Mouse (Mus musculus) forebrain, embryonic 14.5 days (tissue): Measurements from ENCODE around the gene Rtbdn. TPM values are rescaled to one million over a fixed set of nuclear protein-coding genes. Genes with fewer than 3 reads are reported as not detected.
A peak's percentile ranks its signal among the peaks of the same experiment; 100 is the strongest.

Experiments used
- ATAC-seq: fragments of 200-750 bp; cut with Nextera tagmentation; 2 replicates; pipeline ENCODE4 v1.8.0; 2017; ENCODE audit warnings: mild to moderate bottlenecking, moderate library complexity
- DNase-seq: peaks from one replicate; pipeline ENCODE4 v3.0.0-alpha.2; 2015; ENCODE audit warnings: low spot score
- H3K27ac ChIP-seq: fragments of 300-500 bp; sonication (generic); 2 replicates; pipeline ENCODE4 v1.5.1; 2014; ENCODE audit warnings: low read depth, mild to moderate bottlenecking, control low read depth, low read length, moderate library complexity
- H3K27me3 ChIP-seq: fragments of 300-500 bp; sonication (generic); replicated peaks from 2 replicates; pipeline ENCODE4 v1.6.1; 2014; ENCODE audit warnings: low read length, control low read depth, mixed read lengths; ENCODE audit not compliant: control insufficient read depth, insufficient read depth
- H3K36me3 ChIP-seq: fragments of 300-500 bp; sonication (generic); 2 replicates; pipeline ENCODE4 v1.6.1; 2014; ENCODE audit warnings: low read length, control low read depth; ENCODE audit not compliant: control insufficient read depth, insufficient read depth
- H3K4me1 ChIP-seq: fragments of 300-500 bp; sonication (generic); 2 replicates; pipeline ENCODE4 v1.6.1; 2014; ENCODE audit warnings: antibody characterized with exemption, low read length, control low read depth; ENCODE audit not compliant: control insufficient read depth, insufficient read depth
- H3K4me2 ChIP-seq: fragments of 300-500 bp; sonication (generic); 2 replicates; pipeline ENCODE4 v1.6.1; 2014; ENCODE audit warnings: mild to moderate bottlenecking, control low read depth, low read length
- H3K4me3 ChIP-seq: fragments of 300-500 bp; sonication (generic); 2 replicates; pipeline ENCODE4 v1.5.1; 2014; ENCODE audit warnings: low read depth, low read length, control low read depth
- H3K9ac ChIP-seq: fragments of 300-500 bp; sonication (generic); 2 replicates; pipeline ENCODE4 v1.6.1; 2014; ENCODE audit warnings: mild to moderate bottlenecking, low read length, control low read depth, moderate library complexity
- H3K9me3 ChIP-seq: fragments of 300-500 bp; sonication (generic); replicated peaks from 2 replicates; pipeline ENCODE4 v1.6.1; 2016; ENCODE audit warnings: low read length, control low read depth, mixed read lengths; ENCODE audit not compliant: control insufficient read depth
- whole genome bisulfite sequencing: fragments of 180-500 bp; shearing (Covaris S2); extraction: QIAGEN DNeasy Blood & Tissue Kit; methylation state at CpG from one replicate; pipeline ENCODE4 v1.1.7; 2014; 5-methylcytosine and 5-hydroxymethylcytosine counted together
- polyA plus RNA-seq: library from polyadenylated mRNA; unstranded; fragments of >200 nt; fragmentation: Nextera tagmentation; extraction: Ambion mirVana; gene quantifications from 2 replicates; pipeline ENCODE4 v1.2.1, GENCODE M21; 2014

Gene Rtbdn
- polyA plus RNA-seq, 1 experiment from 2014 or later: 0.47 TPM

GRCm38 (mm10) chr8:84930582-84930981, 16.2 kb upstream of the Rtbdn start:
- DNase-seq (no peak), ATAC-seq (no peak)
- H3K9me3 ChIP-seq: no peaks in the 10 kb centered on the region
- no peak overlapping the region for H3K9ac ChIP-seq
- H3K36me3 ChIP-seq: peaks cover 36% of the 10 kb centered on the region
- no peaks in the 10 kb centered on the region for H3K27me3 ChIP-seq
- H3K4me3 ChIP-seq: no peak overlapping the region
- 93% methylated on average over 13 of the region's 13 CpGs for WGBS
- peaks cover 24% of the 10 kb centered on the region for H3K4me1 ChIP-seq
- H3K27ac ChIP-seq: no peak overlapping the region
- H3K4me2 ChIP-seq: no peak overlapping the region

- ATAC-seq (no peak), DNase-seq (no peak)
- Histone ChIP-seq H3K27me3 (no peaks in the 10 kb centered on the region), H3K36me3 (peaks cover 17% of the 10 kb centered on the region), H3K4me1 (peaks cover 32% of the 10 kb centered on the region), H3K9me3 (no peaks in the 10 kb centered on the region), H3K4me3 (peak overlapping the region; percentile 83; the same call in 1 of the 2 replicates), H3K27ac (no peak overlapping the region), H3K4me2 (peak overlapping the region; percentile 80), H3K9ac (0 out of 2 replicates have a peak overlapping the region, but pooled peaks have one; percentile 17)
- WGBS: 84% methylated on average over 16 of the region's 16 CpGs
Observed at GRCm38 (mm10) chr8:84933767-84934559, 12.8 kb upstream of the Rtbdn start.

- no peaks in the 10 kb centered on the region for H3K27me3 ChIP-seq
Observed at GRCm38 (mm10) chr8:84934860-84935259, 11.9 kb upstream of the Rtbdn start.

GRCm38 (mm10) chr8:84935489-84935888, 11.3 kb upstream of the Rtbdn start:
- no peaks in the 10 kb centered on the region for H3K27me3 ChIP-seq
- H3K9me3 ChIP-seq: no peaks in the 10 kb centered on the region
- H3K4me1 ChIP-seq: peaks cover 28% of the 10 kb centered on the region
- H3K4me3 ChIP-seq: peak overlapping the region; percentile 83
- peak overlapping the region; percentile 93; the same call in 1 of the 2 replicates for H3K9ac ChIP-seq
- H3K36me3 ChIP-seq: peaks cover 13% of the 10 kb centered on the region
- peak overlapping the region; percentile 89; the same call in 1 of the 2 replicates for H3K27ac ChIP-seq
- 11% methylated on average over 14 of the region's 14 CpGs for WGBS
- DNase-seq (peak; percentile 16), ATAC-seq (no peak)
- peak overlapping the region; percentile 80 for H3K4me2 ChIP-seq

More at GRCm38 (mm10) chr8:84934860-84935259, 11.9 kb upstream of the Rtbdn start:
- 1% methylated on average over 15 of the region's 15 CpGs for WGBS
- Histone ChIP-seq H3K4me3 (peak overlapping the region; percentile 83), H3K9ac (peak overlapping the region; percentile 93; the same call in 1 of the 2 replicates), H3K4me1 (peaks cover 28% of the 10 kb centered on the region), H3K4me2 (peak overlapping the region; percentile 80), H3K36me3 (peaks cover 17% of the 10 kb centered on the region), H3K9me3 (no peaks in the 10 kb centered on the region), H3K27ac (no peak overlapping the region)
- ATAC-seq (peak; percentile 74), DNase-seq (peak; percentile 94)

GRCm38 (mm10) chr8:84936041-84936961, 10.5 kb upstream of the Rtbdn start:
- peak overlapping the region; percentile 93 for H3K9ac ChIP-seq
- peak overlapping the region; percentile 89 for H3K27ac ChIP-seq
- DNase-seq (peak; percentile 54), ATAC-seq (peak; percentile 40)
- 17% methylated on average over 23 of the region's 23 CpGs for WGBS
- H3K4me1 ChIP-seq: peaks cover 28% of the 10 kb centered on the region
- peak overlapping the region; percentile 83 for H3K4me3 ChIP-seq
- H3K27me3 ChIP-seq: no peaks in the 10 kb centered on the region
- H3K4me2 ChIP-seq: peak overlapping the region; percentile 80
- peaks cover 9% of the 10 kb centered on the region; the same call in 1 of the 2 replicates for H3K36me3 ChIP-seq
- H3K9me3 ChIP-seq: no peaks in the 10 kb centered on the region

GRCm38 (mm10) chr8:84936962-84937546, 9.7 kb upstream of the Rtbdn start, which contains the start of gene Mast1:
Gene Mast1 (minus strand): TSS chr8:84937359.
- WGBS: 1% methylated on average over 42 of the region's 50 CpGs
- DNase-seq: peak; percentile 84
- H3K36me3 ChIP-seq: peaks cover 5% of the 10 kb centered on the region; the same call in 1 of the 2 replicates
- peak within 1 kb of the TSS; percentile 93 for H3K9ac ChIP-seq
- H3K4me3 ChIP-seq: peak within 1 kb of the TSS; percentile 83
- peak within 1 kb of the TSS; percentile 80 for H3K4me2 ChIP-seq
- H3K4me1 ChIP-seq: peaks cover 28% of the 10 kb centered on the region
- peak within 1 kb of the TSS; percentile 89 for H3K27ac ChIP-seq
- H3K27me3 ChIP-seq: no peaks in the 10 kb centered on the region
- ATAC-seq: peak; percentile 73
- no peaks in the 10 kb centered on the region for H3K9me3 ChIP-seq

GRCm38 (mm10) chr8:84937620-84938485, 8.9 kb upstream of the Rtbdn start:
- ATAC-seq: no peak

More at GRCm38 (mm10) chr8:84937620-84938485, 8.9 kb upstream of the Rtbdn start:
- WGBS: 63% methylated on average over 13 of the region's 13 CpGs
- Histone ChIP-seq H3K4me3 (peak overlapping the region; percentile 83), H3K27me3 (no peaks in the 10 kb centered on the region), H3K4me1 (peaks cover 28% of the 10 kb centered on the region), H3K9ac (peak overlapping the region; percentile 93), H3K9me3 (no peaks in the 10 kb centered on the region), H3K27ac (0 out of 2 replicates have a peak overlapping the region, but pooled peaks have one; percentile 27), H3K36me3 (0 out of 2 replicates have a peak, but pooled peaks cover 1% of the 10 kb centered on the region), H3K4me2 (peak overlapping the region; percentile 80)
- no peak for DNase-seq
